Mouse (Mus musculus): ENCODE measurements around the gene Sorl1.

DNA sequence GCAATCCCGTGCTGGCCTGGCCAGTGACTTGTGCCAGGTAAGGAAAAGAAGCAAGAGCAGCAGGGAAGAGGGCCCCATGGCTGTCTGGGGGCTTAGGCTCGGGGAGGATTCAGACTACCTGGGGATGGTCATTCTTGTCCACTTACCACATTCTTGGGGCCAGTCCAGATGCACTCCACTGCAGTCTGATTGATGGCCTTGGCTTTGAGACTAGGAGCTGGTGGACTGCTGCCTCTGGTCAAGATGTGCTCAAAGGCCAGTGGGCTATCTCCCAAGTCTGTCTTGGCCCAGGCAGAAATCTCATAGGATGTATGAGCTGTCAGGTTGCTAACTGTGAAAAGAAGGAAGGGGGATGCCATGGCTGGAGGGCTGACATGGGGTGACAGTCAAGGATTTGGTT lies 141.3 kb downstream of the Sorl1 start:
- TF ChIP-seq CHD2 (IDR thresholded peaks at IDR 0.05; ENCODE audit: low read depth, low read length): no peak
- TF ChIP-seq HCFC1 (IDR thresholded peaks at IDR 0.05; ENCODE audit: borderline replicate concordance, insufficient read depth, low read length): no peak
- TF ChIP-seq ZNF384 (IDR thresholded peaks at IDR 0.05; ENCODE audit: low read depth, low read length): no peak
- no peak for TF ChIP-seq MAFK (IDR thresholded peaks at IDR 0.05; ENCODE audit: insufficient read depth, low read depth, low read length)
- no peak for TF ChIP-seq ZC3H11A (IDR thresholded peaks at IDR 0.05; ENCODE audit: borderline replicate concordance, low read depth, low read length)
